In genomic region chr11:88830257-88830804, GRCm38 (mm10) we compare ENCODE assay signal across 7 mouse cellular contexts. TPM values are rescaled to one million over a fixed set of nuclear protein-coding genes. Genes with fewer than 3 reads are reported as not detected.
DNase-seq lines count a peak whose midpoint lies in the region; ATAC-seq and TF ChIP-seq lines count a peak whose summit lies in the region.

No protein-coding gene starts in this region.

- peaks cover 34% of the 10 kb centered on the region for H3K36me3 ChIP-seq in kidney, embryonic 14.5 days (ENCODE audit: control insufficient read depth, insufficient read depth, low read length)
- peaks cover 54% of the 10 kb centered on the region for H3K36me3 ChIP-seq in G1E (replicated peaks)
- peaks cover 7% of the 10 kb centered on the region for H3K36me3 ChIP-seq in limb, embryonic 11.5 days (ENCODE audit: control insufficient read depth, insufficient read depth, low read length)

- no peak overlapping the region for H3K9ac ChIP-seq in kidney, embryonic 14.5 days (ENCODE audit: low read depth, low read length)
- no peak overlapping the region for H3K9ac ChIP-seq in limb, embryonic 11.5 days (ENCODE audit: low read length)

- H3K4me3 ChIP-seq in kidney, embryonic 14.5 days (ENCODE audit: low read length) = no peak overlapping the region
- no peak overlapping the region for H3K4me3 ChIP-seq in G1E (ENCODE audit: low read depth, low read length)
- H3K4me3 ChIP-seq in limb, embryonic 11.5 days (ENCODE audit: low read depth, low read length) = no peak overlapping the region

- no peak overlapping the region for H3K27ac ChIP-seq in kidney, embryonic 14.5 days (ENCODE audit: low read depth, low read length)
- H3K27ac ChIP-seq in limb, embryonic 11.5 days (replicated peaks; ENCODE audit: low read depth, low read length) = no peak overlapping the region

- no peak for ATAC-seq in kidney, embryonic 14.5 days (ENCODE audit: low FRiP score, low TSS enrichment)
- ATAC-seq in G1E (ENCODE audit: extremely low read depth, insufficient number of reproducible peaks, low FRiP score, poor library complexity, severe bottlenecking) = peak; percentile 40; the same call in 1 of the 2 replicates
- no peak for ATAC-seq in limb, embryonic 11.5 days (ENCODE audit: insufficient number of reproducible peaks, low FRiP score, low TSS enrichment, low read depth)

- no peaks in the 10 kb centered on the region for H3K27me3 ChIP-seq in kidney, embryonic 14.5 days (ENCODE audit: control insufficient read depth, insufficient read depth, low read length)
- H3K27me3 ChIP-seq in G1E (ENCODE audit: insufficient read depth, low read length) = peaks cover 12% of the 10 kb centered on the region
- no peaks in the 10 kb centered on the region for H3K27me3 ChIP-seq in limb, embryonic 11.5 days (ENCODE audit: control insufficient read depth, insufficient read depth, low read length)

- H3K9me3 ChIP-seq in kidney, embryonic 14.5 days (ENCODE audit: control insufficient read depth, low read length) = no peaks in the 10 kb centered on the region
- H3K9me3 ChIP-seq in G1E (replicated peaks) = no peaks in the 10 kb centered on the region
- H3K9me3 ChIP-seq in limb, embryonic 11.5 days (ENCODE audit: control insufficient read depth, low read length) = no peaks in the 10 kb centered on the region

- no peaks in the 10 kb centered on the region for H3K4me1 ChIP-seq in kidney, embryonic 14.5 days (ENCODE audit: control insufficient read depth, insufficient read depth, low read length)
- peaks cover 3% of the 10 kb centered on the region for H3K4me1 ChIP-seq in G1E (ENCODE audit: insufficient read depth, low read depth, low read length)
- no peaks in the 10 kb centered on the region for H3K4me1 ChIP-seq in limb, embryonic 11.5 days (ENCODE audit: control insufficient read depth, insufficient read depth, low read length)

- TF ChIP-seq CTCF in G1E (IDR thresholded peaks at IDR 0.05; ENCODE audit: low read depth, low read length) = peak; percentile 55

- DNase-seq in kidney, postnatal 36 days = peak; percentile 30 to 61
- peak; percentile 53 for DNase-seq in G1E (ENCODE audit: low spot score)
- DNase-seq in brain, adult 2 months (ENCODE audit: low read depth, low spot score) = peak; percentile 42
- DNase-seq in limb, embryonic 11.5 days (ENCODE audit: low spot score) = peak; percentile 56
- DNase-seq in thymus, postnatal 14 days = peak; percentile 61
- DNase-seq in right cerebral cortex, postnatal 10 days (ENCODE audit: low spot score in 2 of 2) = no peak

- H3K4me2 ChIP-seq in kidney, embryonic 14.5 days (replicated peaks; ENCODE audit: low read depth, low read length) = no peak overlapping the region
- no peak overlapping the region for H3K4me2 ChIP-seq in limb, embryonic 11.5 days (ENCODE audit: low read depth, severe bottlenecking)

- WGBS in kidney, embryonic 14.5 days = 90% methylated on average over 2 of the region's 2 CpGs
- WGBS in limb, embryonic 11.5 days = 89% methylated on average over 2 of the region's 2 CpGs

RNA-seq across cellular contexts. Expression of gene Akap1, which starts 34.1 kb away (rescaled TPM):
- 12.0 and 20.2 TPM in 2 replicates for polyA plus RNA-seq in kidney, embryonic 14.5 days (2014; fragmentation: Nextera tagmentation; extraction: Ambion mirVana)
- 9.1 and 12.0 TPM in 2 replicates for total RNA-seq in G1E (2014; fragmentation: Nextera tagmentation)
- total RNA-seq in G1E (2017) = 16.7 and 18.8 TPM in 2 replicates
- 8.4 and 10.9 TPM in 2 replicates for polyA plus RNA-seq in G1E (2012)
- polyA plus RNA-seq in limb, embryonic 11.5 days (2014; fragmentation: Nextera tagmentation; extraction: Ambion mirVana) = 9.8 and 11.3 TPM in 2 replicates

Comparison
In these comparisons a context has a peak if more than half of its experiments do, and no peak if none do; other contexts are left out.
1. DNase-seq: peak in kidney, postnatal 36 days (2 of 2), G1E (single experiment), brain, adult 2 months (single experiment), limb, embryonic 11.5 days (single experiment) and thymus, postnatal 14 days (single experiment); none in right cerebral cortex, postnatal 10 days (0 of 2).